Comparison of ENCODE assay signal across 15 mouse cellular contexts in the genomic region with DNA sequence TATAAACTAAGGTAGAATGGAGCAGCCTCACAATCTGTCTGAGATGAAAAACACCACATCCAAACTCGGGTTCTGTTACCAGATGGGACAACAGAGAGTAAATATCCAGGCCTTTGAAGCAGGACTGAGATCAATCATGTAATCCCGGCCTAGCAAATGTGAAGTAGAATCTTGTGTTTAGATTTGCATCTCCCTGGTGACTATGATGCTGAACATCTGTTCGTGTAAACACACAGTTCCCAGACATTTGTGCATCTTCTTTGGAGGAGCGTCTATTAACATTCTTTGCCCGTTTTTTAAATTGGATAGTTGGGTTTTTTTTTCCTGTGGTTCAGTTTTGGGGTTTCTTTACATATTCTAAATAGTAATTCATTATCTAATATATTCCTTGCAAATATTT.
DNase-seq lines count a peak whose midpoint lies in the region; ATAC-seq and TF ChIP-seq lines count a peak whose summit lies in the region.
"Had no signal": no experiment of that assay in that cellular context is flagged by ENCODE, and none has a peak within 500 bp of the region (broad histone marks: within the 10 kb centered on the region; RNA-seq: fewer than 3 reads in every experiment).

No protein-coding gene starts in this region.

- no peak for ATAC-seq in embryonic facial prominence, embryonic 11.5 days (replicated peaks; ENCODE audit: insufficient number of reproducible peaks, low FRiP score, low TSS enrichment, low read depth)
- no peak for ATAC-seq in kidney, postnatal 0 days (replicated peaks; ENCODE audit: low FRiP score, low read depth)
- ATAC-seq in midbrain, embryonic 15.5 days (replicated peaks), result no peak
- no peak for ATAC-seq in erythroid progenitor cell, adult 5-6 weeks (replicated peaks; ENCODE audit: low FRiP score, poor library complexity, severe bottlenecking)
- ATAC-seq: Patski had no signal

- no peak for TF ChIP-seq CTCF in kidney, postnatal 0 days (IDR thresholded peaks at IDR 0.05; ENCODE audit: low read depth)
- TF ChIP-seq CTCF in kidney, adult 2 months (conservative IDR thresholded peaks at IDR 0.05; ENCODE audit: insufficient read depth, insufficient read length, low read depth, low read length), result no peak
- TF ChIP-seq CTCF in brain, embryonic 14.5 days (IDR thresholded peaks at IDR 0.05; ENCODE audit: borderline replicate concordance, extremely low read depth, insufficient read depth, insufficient read length), result no peak

- no peak overlapping the region for H3K4me3 ChIP-seq in embryonic facial prominence, embryonic 11.5 days (ENCODE audit: low read depth, low read length)
- no peak overlapping the region for H3K4me3 ChIP-seq in embryonic facial prominence, embryonic 10.5 days
- H3K4me3 ChIP-seq in kidney, postnatal 0 days (replicated peaks; ENCODE audit: low read depth, low read length), result no peak overlapping the region
- no peak overlapping the region for H3K4me3 ChIP-seq in kidney, adult 2 months (ENCODE audit: insufficient read depth, low read depth, low read length)
- H3K4me3 ChIP-seq in midbrain, embryonic 15.5 days, result no peak overlapping the region
- H3K4me3 ChIP-seq: erythroblast, embryonic 14.5 days; heart, embryonic 15.5 days had no signal

- no peaks in the 10 kb centered on the region for H3K9me3 ChIP-seq in embryonic facial prominence, embryonic 11.5 days (replicated peaks; ENCODE audit: control insufficient read depth, low read length)
- no peaks in the 10 kb centered on the region for H3K9me3 ChIP-seq in embryonic facial prominence, embryonic 10.5 days
- H3K9me3 ChIP-seq in kidney, postnatal 0 days (replicated peaks; ENCODE audit: low read length), result no peaks in the 10 kb centered on the region
- H3K9me3 ChIP-seq in midbrain, embryonic 15.5 days, result no peaks in the 10 kb centered on the region
- H3K9me3 ChIP-seq: heart, embryonic 15.5 days had no signal

- no peak overlapping the region for H3K27ac ChIP-seq in embryonic facial prominence, embryonic 11.5 days (replicated peaks; ENCODE audit: low read depth, low read length)
- no peak overlapping the region for H3K27ac ChIP-seq in embryonic facial prominence, embryonic 10.5 days (replicated peaks)
- H3K27ac ChIP-seq in kidney, postnatal 0 days, result 0 out of 2 replicates have a peak overlapping the region, but pooled peaks have one; percentile 5
- no peak overlapping the region for H3K27ac ChIP-seq in kidney, adult 2 months (ENCODE audit: insufficient read depth, low read depth, low read length)
- H3K27ac ChIP-seq in midbrain, embryonic 15.5 days, result peak overlapping the region; percentile 51
- H3K27ac ChIP-seq: heart, embryonic 15.5 days had no signal

- H3K27me3 ChIP-seq in embryonic facial prominence, embryonic 11.5 days (ENCODE audit: control insufficient read depth, insufficient read depth, low read length), result no peaks in the 10 kb centered on the region
- H3K27me3 ChIP-seq in embryonic facial prominence, embryonic 10.5 days (replicated peaks; ENCODE audit: low read depth, poor library complexity, severe bottlenecking), result no peaks in the 10 kb centered on the region
- no peaks in the 10 kb centered on the region for H3K27me3 ChIP-seq in kidney, postnatal 0 days (ENCODE audit: insufficient read depth, low read length)
- no peaks in the 10 kb centered on the region for H3K27me3 ChIP-seq in kidney, adult 2 months (replicated peaks; ENCODE audit: control insufficient read depth, insufficient read depth, low read length)
- no peaks in the 10 kb centered on the region for H3K27me3 ChIP-seq in midbrain, embryonic 15.5 days (replicated peaks)
- H3K27me3 ChIP-seq: heart, embryonic 15.5 days; Patski had no signal

- H3K4me2 ChIP-seq in embryonic facial prominence, embryonic 11.5 days (ENCODE audit: low read depth, low read length), result no peak overlapping the region
- no peak overlapping the region for H3K4me2 ChIP-seq in kidney, postnatal 0 days (ENCODE audit: low read length)
- no peak overlapping the region for H3K4me2 ChIP-seq in midbrain, embryonic 15.5 days
- H3K4me2 ChIP-seq: heart, embryonic 15.5 days had no signal

- DNase-seq in embryonic facial prominence, embryonic 11.5 days (ENCODE audit: low spot score), result peak; percentile 43
- DNase-seq in embryonic facial prominence, embryonic 10.5 days (ENCODE audit: low spot score), result no peak
- peak; percentile 66 for DNase-seq in kidney, postnatal 0 days (ENCODE audit: low spot score)
- DNase-seq in kidney, adult 2 months, result no peak
- peak; percentile 63 for DNase-seq in brain, embryonic 14.5 days (ENCODE audit: low read depth)
- no peak for DNase-seq in thymus, postnatal 36 days
- DNase-seq: cerebellum, adult 18-20 months; kidney, postnatal 25 days; right cerebral cortex, postnatal 4 days; thymus, postnatal 4 days had no signal

- no peaks in the 10 kb centered on the region for H3K36me3 ChIP-seq in embryonic facial prominence, embryonic 11.5 days (replicated peaks; ENCODE audit: control insufficient read depth, insufficient read depth, low read depth, low read length)
- H3K36me3 ChIP-seq in embryonic facial prominence, embryonic 10.5 days (replicated peaks), result no peaks in the 10 kb centered on the region
- no peaks in the 10 kb centered on the region for H3K36me3 ChIP-seq in kidney, postnatal 0 days (ENCODE audit: insufficient read depth, low read length)
- no peaks in the 10 kb centered on the region for H3K36me3 ChIP-seq in kidney, adult 2 months (ENCODE audit: control insufficient read depth, insufficient read depth, low read length)
- no peaks in the 10 kb centered on the region for H3K36me3 ChIP-seq in midbrain, embryonic 15.5 days (replicated peaks)
- H3K36me3 ChIP-seq: heart, embryonic 15.5 days had no signal

- 45% methylated on average over 5 of the region's 5 CpGs for WGBS in embryonic facial prominence, embryonic 11.5 days
- 57% methylated on average over 5 of the region's 5 CpGs for WGBS in embryonic facial prominence, embryonic 10.5 days
- WGBS in kidney, postnatal 0 days, result 39% methylated on average over 5 of the region's 5 CpGs
- WGBS in kidney, adult 2 months, result 62% methylated on average over 5 of the region's 5 CpGs
- 41% methylated on average over 5 of the region's 5 CpGs for WGBS in midbrain, embryonic 15.5 days

- peaks cover 2% of the 10 kb centered on the region; the same call in 1 of the 2 replicates for H3K4me1 ChIP-seq in embryonic facial prominence, embryonic 11.5 days (ENCODE audit: control insufficient read depth, insufficient read depth, low read length)
- H3K4me1 ChIP-seq in embryonic facial prominence, embryonic 10.5 days, result peaks cover 48% of the 10 kb centered on the region
- H3K4me1 ChIP-seq in kidney, postnatal 0 days (replicated peaks; ENCODE audit: insufficient read depth, low read length), result peaks cover 7% of the 10 kb centered on the region; the same call in 1 of the 2 replicates
- H3K4me1 ChIP-seq in kidney, adult 2 months (ENCODE audit: control insufficient read depth, insufficient read depth, low read length), result no peaks in the 10 kb centered on the region; the same call in 1 of the 2 replicates
- H3K4me1 ChIP-seq in midbrain, embryonic 15.5 days, result peaks cover 68% of the 10 kb centered on the region

- H3K9ac ChIP-seq in embryonic facial prominence, embryonic 11.5 days (replicated peaks; ENCODE audit: low read length), result no peak overlapping the region
- 0 out of 2 replicates have a peak overlapping the region, but pooled peaks have one; percentile 23 for H3K9ac ChIP-seq in kidney, postnatal 0 days (ENCODE audit: low read depth, low read length)
- H3K9ac ChIP-seq in midbrain, embryonic 15.5 days, result no peak overlapping the region
- H3K9ac ChIP-seq: heart, embryonic 15.5 days had no signal

- no peak for TF ChIP-seq POLR2A in kidney, adult 2 months (IDR thresholded peaks at IDR 0.05; ENCODE audit: low read depth, low read length)
- TF ChIP-seq POLR2A in brain, embryonic 14.5 days (IDR thresholded peaks at IDR 0.05; ENCODE audit: borderline replicate concordance, extremely low read depth, insufficient read depth, insufficient read length, poor library complexity, severe bottlenecking), result no peak

Comparison
In these comparisons a context has a peak if more than half of its experiments do, and no peak if none do; other contexts are left out.
1. DNase-seq: peak in embryonic facial prominence, embryonic 11.5 days (single experiment), kidney, postnatal 0 days (single experiment) and brain, embryonic 14.5 days (single experiment); none in embryonic facial prominence, embryonic 10.5 days (single experiment), kidney, adult 2 months (single experiment) and thymus, postnatal 36 days (0 of 2).
2. H3K27ac ChIP-seq: peak in kidney, postnatal 0 days (single experiment) and midbrain, embryonic 15.5 days (single experiment); none in embryonic facial prominence, embryonic 11.5 days (single experiment), embryonic facial prominence, embryonic 10.5 days (single experiment) and kidney, adult 2 months (single experiment).